In genomic region chr3:35908982-35909680, GRCm38 (mm10) we compare ENCODE assay signal across 12 mouse cellular contexts.
"Had no signal": no experiment of that assay in that cellular context is flagged by ENCODE, and none has a peak within 500 bp of the region (broad histone marks: within the 10 kb centered on the region; RNA-seq: fewer than 3 reads in every experiment).

No protein-coding gene starts in this region.

- H3K9me3 ChIP-seq: limb, embryonic 15.5 days; midbrain, embryonic 13.5 days; stomach, embryonic 15.5 days had no signal

- DNase-seq: kidney, postnatal 10 days; lung, adult 2 months; lung, postnatal 10 days; lung, postnatal 4 days; right cerebral cortex, postnatal 14 days; thymus, adult 2 months; thymus, postnatal 25 days had no signal

- H3K27me3 ChIP-seq: limb, embryonic 15.5 days; midbrain, embryonic 13.5 days; stomach, embryonic 15.5 days had no signal

- ATAC-seq: midbrain, embryonic 13.5 days had no signal

- H3K4me1 ChIP-seq: limb, embryonic 15.5 days; midbrain, embryonic 13.5 days; stomach, embryonic 15.5 days had no signal

- H3K4me2 ChIP-seq: limb, embryonic 15.5 days; midbrain, embryonic 13.5 days; stomach, embryonic 15.5 days had no signal

- H3K4me3 ChIP-seq: left cerebral cortex, adult 2 months; limb, embryonic 15.5 days; midbrain, embryonic 13.5 days; stomach, embryonic 15.5 days had no signal

- H3K27ac ChIP-seq: left cerebral cortex, adult 2 months; limb, embryonic 15.5 days; liver, embryonic 14.5 days; midbrain, embryonic 13.5 days; stomach, embryonic 15.5 days had no signal

- H3K9ac ChIP-seq: limb, embryonic 15.5 days; liver, embryonic 14.5 days; midbrain, embryonic 13.5 days; stomach, embryonic 15.5 days had no signal
